Mouse (Mus musculus) bone marrow macrophage, adult 2 months (primary cell): ENCODE data around the gene Gm45713.

Experiments
- CTCF ChIP-seq: IDR thresholded peaks from 2 replicates; pipeline ENCODE4 v1.5.1; 2012; ENCODE audit warnings: low read depth, mild to moderate bottlenecking, low read length, moderate library complexity
- POLR2A ChIP-seq: IDR thresholded peaks from 2 replicates; pipeline ENCODE4 v1.6.1; 2012; ENCODE audit warnings: mild to moderate bottlenecking, low read depth, low read length, borderline replicate concordance

DNA sequence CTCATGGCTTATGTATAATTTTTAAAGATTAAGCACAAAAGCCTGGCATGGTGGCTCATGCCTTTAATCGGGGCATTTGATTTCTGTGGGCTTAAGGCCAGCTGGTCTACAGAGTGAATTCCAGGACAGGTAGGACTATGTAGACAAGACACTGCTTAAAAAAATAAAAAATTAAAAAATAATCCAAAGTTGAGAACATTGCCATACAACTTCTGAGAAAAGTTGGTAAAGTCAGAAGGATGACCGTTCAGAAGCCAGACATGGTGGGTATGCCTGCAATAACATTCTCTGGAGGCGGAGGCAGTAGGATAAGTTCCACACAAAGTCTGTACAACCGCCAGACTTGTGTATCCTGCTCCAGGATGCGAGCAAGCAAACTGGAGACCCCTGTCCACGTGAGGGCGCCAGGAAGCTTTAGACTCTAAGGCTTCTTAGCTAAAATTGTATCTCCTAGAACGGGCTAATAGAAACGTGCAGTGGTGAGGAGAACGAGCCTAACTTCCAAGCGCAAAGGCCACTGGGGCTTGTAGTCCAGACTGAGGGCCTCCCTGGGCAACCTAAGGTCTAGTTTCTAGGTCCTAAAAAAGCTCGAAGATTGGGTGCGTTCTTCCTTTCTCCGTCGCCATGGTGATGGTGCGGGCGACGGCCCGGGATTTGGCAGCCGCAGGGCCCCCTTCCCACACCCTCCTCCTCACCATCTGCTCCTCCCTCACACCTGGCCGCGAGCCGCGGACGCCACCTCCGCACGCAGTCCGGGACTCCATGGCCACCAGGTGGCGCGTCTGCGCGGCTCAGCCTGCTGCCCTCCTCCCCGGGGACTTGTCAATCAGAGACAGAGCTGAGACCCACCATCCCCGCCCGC, 25.8 kb upstream of the Gm45713 start:
- peak; percentile 80 for TF ChIP-seq CTCF
- TF ChIP-seq POLR2A, result no peak
